Mouse (Mus musculus): ENCODE results near the gene Meis3.

Meis3 gene

DNA sequence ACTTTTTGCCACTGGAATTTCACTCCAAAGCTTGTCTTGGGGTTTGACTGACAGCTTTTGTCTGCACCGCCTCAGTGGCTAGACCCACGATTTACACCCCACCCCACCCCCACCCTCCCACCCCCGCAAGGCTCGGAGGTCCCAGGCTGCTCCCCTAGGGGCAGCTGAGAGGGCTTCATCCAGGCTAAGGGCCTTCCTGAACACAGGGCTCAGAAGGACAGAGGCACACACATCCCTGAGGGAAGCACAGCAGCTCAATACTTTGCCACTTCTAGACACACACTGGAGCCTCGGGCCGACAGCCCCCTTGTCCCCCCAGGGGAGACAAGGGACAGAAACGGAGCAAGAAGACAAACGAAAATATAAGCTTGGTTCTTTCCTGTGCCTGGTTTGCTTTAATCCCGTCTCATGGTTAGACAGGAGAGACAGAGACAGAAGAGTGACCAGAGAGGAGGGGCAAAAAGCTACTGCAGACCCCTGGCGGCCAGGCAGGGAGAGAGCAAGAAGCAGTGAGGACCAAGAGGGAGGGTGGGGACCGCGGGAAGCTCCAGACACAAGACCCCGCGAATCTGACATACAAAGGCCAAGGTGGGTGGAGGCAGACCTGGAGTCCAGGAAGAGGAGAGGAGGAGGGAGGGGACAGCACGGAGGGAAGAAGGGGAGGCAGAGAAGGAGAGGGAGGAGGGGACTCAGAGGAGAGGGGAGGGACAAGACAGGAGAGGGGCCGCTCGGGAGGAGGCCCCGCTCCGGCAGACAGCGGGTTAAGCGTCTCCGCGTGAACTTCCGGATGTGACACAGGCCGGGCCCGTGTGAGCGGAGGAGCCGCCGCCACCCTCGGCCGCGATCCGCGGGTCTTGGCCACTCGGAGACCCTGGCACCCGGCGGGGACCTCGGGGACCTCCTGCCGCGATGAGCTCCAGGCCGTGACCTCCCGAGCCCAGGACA is at the start of gene Meis3:
Meis3 (plus strand) TSS at position 494 of the 945 bp plus-strand sequence.
- peak; percentile 18 for DNase-seq (ENCODE audit: low read depth, low spot score)

DNA sequence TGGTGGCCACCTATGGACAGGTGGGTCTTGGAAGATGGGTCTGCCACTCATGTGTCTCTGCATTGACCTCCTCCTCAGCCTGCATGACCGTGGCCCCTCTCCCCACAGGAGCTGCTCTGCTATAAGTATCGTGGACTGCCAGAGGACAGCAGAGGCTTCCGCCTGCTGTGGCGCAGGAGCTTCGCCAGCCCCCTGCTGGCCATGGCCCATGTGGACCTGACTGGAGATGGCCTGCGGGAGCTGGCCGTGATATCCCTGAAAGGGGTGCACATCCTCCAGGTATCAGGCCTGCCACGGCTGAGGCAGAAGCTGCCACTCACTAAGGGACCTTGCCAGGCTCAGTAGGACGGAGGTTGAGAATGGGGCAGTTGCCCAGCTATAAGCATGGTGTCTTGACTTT is 49.1 kb upstream of the Meis3 start:
- no peak for DNase-seq (ENCODE audit: low read depth, low spot score)

DNA sequence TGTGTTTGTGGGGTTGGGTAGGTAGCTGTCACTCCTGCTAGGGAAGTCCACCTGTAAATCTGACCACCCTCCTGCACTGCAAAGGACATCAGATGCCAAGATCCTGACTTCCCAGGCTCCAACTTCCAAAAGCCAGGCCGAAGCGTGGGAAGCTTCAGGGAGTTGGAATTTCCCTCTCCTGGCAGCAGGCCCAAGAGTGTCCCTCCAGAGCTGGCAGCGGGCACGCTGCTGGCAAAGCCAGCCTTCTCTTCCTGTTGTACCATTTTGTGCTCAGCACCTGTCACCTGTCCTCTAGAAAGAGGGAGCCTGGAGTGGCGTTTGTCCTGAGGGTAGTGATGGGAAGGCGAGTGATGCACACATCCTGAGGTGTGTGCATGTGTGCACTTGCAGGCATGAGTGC is 46.5 kb upstream of the Meis3 start:
- DNase-seq (ENCODE audit: low read depth, low spot score) = no peak

DNA sequence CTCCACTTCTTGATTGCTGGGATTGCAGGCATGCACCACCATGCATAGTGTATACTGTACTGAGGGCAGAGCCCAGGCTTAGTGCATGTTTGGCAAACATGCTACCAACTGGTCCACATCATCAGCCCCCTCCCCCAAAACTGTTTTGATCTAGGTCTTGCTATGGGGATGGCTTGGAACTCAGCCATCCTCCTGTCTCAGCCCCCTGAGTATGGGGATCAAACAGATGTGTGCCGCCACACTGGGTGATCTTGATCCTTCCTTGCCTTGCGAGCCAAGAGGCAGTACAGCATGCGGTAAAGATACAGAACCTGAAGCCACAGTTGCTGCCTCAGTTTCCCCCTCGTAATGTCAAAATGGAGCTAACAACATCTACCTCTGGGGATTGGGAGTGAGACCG is 46.0 kb upstream of the Meis3 start:
- no peak for DNase-seq (ENCODE audit: low read depth, low spot score)

DNA sequence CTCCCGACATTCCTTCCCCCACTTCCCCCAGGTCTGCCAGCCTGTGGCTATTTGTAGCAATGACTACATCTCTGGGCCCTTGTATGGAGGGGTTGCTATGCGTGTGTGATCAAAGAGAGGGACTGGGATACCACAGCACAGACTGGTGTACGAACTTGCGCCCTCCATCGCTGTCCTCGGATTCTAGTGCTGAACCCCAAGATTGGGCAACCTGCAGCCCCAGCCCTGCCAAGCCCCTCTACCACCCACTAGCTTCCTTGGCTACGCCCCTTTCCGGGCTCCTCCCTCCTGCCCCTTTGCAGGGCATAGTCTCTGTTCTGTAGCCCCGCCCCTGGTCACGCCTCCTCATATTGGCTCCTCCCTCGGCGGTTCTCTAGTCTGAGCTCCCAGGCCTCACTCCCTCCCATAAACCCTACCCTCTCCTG is 45.5 kb upstream of the Meis3 start, which contains the start of gene Slc8a2:
Slc8a2 (plus strand) TSS at position 406 of the 425 bp plus-strand sequence.
- peak; percentile 86 for DNase-seq (ENCODE audit: low read depth, low spot score)

DNA sequence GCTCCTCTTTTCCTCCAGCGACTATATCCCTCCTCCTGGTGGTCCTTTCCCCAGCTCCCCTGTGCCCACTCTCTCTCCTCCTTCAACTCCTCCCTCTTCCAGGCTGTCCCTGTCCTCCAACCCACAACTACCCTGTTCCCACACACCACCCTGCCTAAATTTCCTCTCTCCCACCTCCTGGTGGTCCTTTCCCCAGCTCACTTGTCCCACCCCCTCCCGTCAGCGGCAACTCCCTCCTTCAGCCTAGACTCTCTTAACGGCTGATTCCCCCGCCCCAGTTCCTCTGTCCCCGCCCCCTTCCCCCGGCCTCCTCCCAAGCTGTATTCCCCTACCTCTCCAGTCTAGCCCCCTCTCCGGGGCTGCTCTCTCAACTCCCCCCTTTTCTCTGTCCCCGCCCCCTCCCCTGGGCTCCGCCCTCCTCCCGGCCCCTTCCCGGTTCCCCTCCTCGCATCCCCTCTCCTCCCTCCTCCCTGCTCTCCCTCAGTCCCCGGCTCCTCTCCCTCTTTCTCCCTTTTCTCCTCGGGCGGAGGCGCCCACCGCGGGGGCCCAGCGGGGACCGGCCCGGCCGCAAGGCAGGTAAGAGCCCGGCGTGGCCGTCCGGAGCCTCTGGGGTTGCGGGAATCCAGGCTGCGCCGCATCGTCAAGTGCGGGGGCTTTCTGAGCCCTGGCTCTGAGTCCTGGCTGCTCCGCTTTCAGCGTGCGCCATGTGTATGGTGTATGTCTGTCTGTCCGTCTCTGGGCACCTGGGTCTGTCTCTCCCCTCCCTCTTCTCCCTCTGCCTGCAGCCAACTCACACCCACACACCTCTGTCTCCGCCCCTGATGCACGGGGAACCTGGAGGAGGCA is 44.8 kb upstream of the Meis3 start:
- DNase-seq (ENCODE audit: low read depth, low spot score) = peak; percentile 57

DNA sequence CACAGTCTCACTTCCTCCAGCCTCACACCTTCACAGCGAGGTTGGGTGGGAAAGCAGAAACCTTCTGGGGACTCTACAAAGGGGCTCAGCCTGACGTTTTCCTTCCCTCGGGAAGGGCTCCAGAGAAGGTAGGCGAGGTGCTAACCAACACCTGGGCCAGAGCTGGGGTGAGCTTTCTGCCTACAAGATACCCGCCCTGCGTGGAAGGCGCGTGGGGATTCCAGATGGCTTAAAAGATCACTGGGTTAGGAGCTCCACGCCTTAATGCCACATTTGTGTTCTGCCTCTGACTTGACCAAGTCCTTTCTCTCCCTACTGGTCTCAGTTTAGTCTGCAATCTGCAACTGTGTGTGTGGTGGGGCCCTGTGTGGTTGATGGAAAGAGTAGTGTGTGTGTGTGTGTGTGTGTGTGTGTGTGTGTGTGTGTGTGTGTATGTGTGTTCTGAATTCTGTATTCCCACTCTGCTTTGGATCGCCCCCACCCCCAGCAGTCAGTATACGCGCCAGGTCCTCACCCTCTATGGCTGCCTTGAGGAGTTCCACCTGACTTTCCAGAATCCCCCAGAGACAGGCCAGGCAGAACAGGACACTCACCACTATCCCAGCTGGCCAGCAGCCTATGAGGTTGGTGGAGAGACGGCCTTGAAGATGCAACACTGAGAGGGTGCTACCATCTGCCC is 43.8 kb upstream of the Meis3 start:
- DNase-seq (ENCODE audit: low read depth, low spot score) = no peak

DNA sequence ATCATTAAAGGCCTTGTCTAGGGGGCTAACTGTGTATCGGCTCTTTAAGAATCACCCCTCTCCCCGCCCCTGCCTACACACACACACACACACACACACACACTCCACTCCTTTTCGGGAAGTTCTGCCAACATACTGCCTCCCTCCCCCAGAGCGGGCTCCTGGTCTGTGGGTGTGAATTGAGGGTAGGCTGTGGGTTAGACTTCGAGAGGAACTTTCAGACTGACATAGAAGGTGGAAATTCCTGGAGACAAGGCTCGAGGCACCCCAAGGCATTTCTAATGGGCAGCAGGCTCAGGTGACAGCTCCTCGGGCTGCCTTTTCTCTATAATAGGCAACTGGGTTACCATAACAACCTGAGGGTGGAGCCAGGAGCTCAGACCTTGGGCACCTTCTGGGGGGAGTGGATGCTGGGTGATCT is 42.7 kb upstream of the Meis3 start:
- DNase-seq (ENCODE audit: low read depth, low spot score) = no peak

DNA sequence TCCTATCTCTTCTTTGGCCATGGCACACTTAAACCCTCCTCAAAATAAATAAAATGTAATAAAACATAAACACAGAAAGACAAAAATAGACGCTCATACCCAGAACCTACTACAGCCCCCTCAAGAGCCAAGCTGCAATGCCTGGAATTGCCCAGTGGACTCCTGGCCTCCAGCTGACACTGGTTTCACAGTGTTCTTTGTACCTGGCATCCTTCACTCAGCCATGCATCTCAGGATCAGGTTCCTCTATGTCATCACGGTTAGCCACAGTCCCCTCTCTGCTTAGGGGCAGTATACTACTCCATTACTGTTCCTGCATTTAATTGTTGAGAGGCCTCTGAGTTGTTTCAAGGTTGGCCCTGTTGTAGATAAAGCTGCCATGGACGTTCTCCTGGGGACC is 42.0 kb upstream of the Meis3 start:
- DNase-seq (ENCODE audit: low read depth, low spot score) = no peak

DNA sequence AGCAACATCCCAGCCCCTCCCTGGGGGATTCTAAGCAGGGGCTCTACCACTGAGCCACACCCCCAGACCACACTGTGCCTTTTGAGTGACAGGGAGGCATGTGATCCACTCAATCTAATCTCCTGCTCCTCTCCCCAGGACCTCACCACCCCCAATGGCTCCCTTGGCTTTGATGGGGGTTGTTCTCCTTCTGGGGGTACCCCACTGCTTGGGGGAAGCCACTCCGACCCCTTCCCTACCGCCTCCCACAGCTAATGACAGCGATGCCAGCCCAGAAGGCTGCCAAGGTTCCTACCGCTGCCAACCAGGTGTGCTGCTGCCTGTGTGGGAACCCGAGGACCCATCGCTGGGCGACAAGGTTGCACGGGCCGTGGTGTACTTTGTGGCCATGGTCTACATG is 41.2 kb upstream of the Meis3 start:
- no peak for DNase-seq (ENCODE audit: low read depth, low spot score)

DNA sequence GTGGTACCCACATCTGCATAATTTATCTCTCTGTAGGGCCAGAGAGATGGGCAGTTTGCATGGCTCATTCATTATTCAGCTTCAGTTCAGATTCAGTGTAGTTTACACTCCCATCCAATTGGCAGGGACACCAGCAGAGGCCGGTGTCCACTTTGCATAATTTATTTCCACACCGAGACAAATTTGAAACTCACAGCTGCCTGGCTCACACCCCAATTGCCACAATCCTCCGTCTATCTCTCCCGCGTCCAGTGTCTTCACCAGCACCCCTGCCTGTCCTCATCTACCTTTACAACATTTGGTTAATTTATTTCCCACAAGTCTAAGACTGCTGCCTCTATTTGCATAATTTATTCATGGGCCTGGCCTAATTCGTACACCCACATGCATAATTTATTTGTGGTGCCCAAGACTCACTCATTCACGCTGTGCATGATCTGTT is 39.9 kb upstream of the Meis3 start:
- no peak for DNase-seq (ENCODE audit: low read depth, low spot score)

DNA sequence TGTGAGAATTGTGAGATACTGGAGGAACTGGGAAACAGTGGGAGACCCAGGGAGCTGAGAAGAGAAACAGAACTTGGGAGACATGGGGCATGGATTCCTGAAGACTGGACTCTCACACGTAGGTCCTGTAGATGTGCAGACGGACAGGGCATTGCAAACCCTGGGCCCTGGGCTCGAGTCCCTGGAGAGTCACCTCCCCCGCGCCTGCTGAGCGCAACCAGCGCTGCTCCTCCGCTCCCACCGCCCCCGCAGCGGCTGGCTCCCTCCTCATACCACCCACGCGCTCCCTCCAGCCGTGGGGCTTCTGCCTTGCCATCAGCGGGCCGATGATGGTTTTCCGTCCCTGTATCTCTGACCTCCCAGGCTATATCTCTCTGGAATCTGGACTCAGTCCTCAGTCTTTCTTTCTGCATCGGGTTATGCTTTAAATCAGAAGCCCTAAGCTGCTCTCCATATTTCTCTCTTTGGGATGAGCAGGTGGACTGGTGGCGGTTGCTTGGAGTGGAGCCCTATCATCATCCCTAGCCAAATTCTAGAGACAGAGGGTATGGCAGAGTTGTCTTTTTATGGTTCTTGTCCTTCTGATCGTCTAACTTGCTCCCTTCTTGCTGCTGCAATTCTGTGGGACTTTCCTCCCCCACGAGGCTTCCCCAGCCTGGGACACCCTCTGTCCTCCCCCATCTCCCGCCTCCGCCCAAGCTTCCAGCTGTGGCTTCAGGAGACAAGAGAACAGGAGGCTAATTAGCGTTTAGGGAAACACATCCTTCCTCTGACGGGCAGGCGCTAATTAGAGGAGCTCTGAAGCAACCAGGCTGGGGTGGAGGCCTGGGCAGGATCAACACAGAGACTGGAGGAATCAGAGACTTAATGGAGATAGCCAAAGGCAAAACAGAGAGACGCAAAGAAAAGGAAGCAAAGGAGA is 28.1 kb upstream of the Meis3 start:
- DNase-seq (ENCODE audit: low read depth, low spot score) = no peak

DNA sequence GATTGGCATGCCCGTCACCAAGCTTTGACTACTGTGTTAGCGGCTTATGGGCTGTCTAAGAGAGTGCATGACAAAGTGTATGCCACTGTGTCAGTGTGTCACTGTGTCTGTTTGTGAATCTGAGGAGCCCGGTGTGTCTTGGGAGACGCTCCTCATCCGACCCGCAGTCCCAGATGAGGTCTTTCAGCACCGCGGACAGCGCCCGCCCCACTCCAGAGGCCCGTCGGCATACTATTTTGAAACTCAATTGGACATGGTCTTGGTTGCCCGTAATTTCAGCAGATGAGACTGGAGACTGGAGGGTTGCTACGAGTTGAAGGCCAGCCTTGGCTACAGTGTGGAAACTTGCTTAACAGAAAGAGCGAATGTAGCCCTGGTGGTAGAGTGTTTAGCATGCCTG is 27.2 kb upstream of the Meis3 start:
- no peak for DNase-seq (ENCODE audit: low read depth, low spot score)

DNA sequence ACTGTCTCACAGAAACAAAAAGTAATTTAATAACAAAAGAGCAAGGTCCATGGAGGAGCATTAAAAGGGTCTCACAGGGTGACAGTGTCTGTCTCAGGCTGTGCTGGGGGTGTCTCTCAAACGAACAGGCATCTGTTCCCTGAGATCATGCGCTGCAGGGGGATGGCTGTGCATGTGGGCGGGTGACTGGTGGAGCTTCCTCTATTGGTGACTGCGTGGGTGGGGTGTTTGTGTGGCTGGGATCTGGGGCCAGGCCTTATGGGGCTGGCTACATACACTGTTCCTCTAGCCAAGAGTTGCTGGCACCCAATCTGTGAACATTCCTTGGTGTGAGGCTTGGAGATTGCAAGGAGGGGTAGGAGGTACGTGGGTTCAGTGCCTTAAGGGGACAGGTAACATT is 25.6 kb upstream of the Meis3 start:
- no peak for DNase-seq (ENCODE audit: low read depth, low spot score)

DNA sequence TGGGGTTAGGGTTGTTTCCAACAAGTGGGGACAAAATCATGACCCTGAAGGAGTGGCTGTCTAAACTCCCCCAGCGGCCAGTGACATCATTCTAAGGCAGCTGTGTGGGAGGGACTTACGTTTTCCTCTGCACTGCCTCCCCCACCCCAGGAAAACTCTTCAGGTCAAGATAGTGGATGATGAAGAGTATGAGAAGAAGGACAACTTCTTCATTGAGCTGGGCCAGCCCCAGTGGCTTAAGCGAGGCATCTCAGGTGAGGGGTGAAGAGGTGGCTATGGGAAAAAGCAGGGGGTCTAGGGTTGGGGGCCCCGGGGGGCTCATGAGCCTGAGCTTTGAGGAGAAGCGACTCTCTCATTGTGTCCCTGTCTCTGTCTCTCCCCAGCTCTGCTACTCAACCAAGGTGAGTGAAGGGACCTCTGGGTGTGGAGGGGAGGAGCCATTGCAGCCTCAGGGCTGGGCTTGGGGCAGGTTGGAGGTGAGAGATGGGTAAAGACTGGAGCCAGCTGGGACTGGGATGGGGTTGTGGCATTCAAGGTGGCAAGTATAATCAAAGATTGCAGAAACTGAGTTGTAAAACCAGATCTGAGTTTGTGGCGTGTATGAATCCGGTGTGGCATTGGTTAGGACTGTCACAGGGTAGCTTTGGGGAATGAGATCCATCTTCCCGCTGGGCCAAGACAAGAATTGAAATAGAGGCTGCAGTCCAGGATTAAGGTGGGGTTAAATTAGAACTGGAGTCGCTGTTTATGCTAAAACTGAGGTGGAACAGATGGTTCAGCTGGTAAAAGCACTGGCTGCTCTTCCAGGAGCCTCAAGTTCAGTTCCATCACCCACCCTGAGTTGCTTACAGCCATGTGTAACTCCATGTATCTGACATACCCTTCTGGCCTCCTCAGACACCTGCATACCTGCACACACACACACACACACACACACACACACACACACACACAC is 24.4 kb upstream of the Meis3 start:
- no peak for DNase-seq (ENCODE audit: low read depth, low spot score)

DNA sequence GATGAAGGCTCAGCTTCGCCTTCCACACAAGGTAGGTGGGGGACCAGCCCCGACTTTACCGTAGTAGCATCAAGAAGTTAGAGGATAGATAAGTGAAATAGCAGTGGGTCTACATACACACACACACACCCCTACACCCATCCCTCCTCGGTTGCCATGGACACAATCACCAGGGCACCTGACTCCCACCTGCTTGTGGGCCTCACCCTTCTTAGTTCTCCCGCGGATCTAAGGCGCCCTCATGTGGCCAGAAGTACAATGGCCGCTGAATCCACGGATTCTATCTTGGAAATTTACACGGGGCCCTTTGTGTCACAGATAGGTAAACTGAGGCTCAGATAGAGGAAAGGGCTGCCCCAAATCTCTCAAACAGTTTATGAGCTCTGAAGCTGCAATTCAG is 21.4 kb upstream of the Meis3 start:
- no peak for DNase-seq (ENCODE audit: low read depth, low spot score)

DNA sequence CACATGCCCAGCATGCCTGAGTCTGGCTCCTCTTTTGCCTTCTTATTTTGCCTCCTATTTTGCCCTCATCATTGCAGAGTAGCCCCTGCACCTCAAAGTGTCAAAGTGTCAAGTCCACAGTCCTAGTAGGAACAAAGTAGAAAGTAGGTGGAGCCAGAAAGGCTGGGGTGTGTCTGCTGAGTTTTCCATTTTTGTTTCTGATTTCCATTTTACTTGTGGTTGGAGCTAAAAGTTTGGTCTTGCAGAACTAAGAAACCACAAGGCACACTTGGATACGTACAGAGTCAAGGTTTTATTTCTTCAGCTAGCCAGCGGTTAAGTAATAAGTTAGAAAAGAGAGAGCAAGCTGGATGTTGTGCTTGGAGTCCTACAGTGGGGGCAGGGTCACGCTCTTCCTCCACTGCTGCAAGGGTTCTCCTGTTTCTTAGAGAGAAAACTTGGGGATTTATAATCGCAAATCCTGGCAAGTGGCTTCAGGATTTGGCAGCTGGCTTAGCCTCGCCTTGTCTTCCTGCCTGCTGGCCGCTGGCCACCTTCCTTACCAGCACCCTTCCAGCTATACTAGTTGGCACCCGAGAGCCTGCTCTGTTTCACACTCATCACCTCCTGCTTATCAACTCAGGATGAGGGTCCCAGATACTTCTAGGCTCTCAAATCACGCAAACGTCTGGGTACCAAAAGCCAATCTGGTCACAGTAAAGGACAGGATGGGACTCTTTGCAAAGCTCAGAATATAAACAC is 19.6 kb upstream of the Meis3 start:
- no peak for DNase-seq (ENCODE audit: low read depth, low spot score)

DNA sequence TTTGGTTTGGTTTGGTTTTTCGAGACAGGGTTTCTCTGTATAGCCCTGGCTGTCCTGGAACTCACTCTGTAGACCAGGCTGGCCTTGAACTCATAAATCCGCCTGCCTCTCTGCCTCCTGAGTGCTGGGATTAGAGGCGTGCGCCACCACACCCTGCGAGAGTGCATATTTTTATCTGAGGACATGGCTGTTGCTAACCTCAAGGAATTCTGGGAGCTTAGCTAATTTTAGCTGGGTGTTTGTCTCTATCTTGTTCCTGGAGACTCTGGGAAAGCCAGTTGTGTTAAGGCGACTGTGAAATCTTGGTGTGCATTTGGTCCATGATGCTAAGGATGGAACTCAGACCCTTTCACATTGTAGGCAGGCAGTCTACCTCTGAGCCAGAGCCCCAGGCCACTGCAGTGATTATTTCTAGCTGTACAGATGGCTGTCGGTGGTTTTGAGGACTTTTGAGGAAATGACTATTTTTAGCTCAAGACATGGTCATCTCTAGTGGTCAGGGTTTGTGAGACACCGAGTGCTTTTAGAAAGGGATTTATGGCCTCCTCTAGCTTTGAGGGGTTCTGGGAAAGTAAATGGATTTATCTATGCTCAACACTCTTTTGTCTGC is 18.7 kb upstream of the Meis3 start:
- no peak for DNase-seq (ENCODE audit: low read depth, low spot score)
